Mouse (Mus musculus): ENCODE measurements at regions not wholly inside any gene's neighbourhood (a gene's known extent, or its start where the extent isn't known, plus 50 kb on each side); places are given as distances from the start of the nearest gene placed in this dataset.

DNA sequence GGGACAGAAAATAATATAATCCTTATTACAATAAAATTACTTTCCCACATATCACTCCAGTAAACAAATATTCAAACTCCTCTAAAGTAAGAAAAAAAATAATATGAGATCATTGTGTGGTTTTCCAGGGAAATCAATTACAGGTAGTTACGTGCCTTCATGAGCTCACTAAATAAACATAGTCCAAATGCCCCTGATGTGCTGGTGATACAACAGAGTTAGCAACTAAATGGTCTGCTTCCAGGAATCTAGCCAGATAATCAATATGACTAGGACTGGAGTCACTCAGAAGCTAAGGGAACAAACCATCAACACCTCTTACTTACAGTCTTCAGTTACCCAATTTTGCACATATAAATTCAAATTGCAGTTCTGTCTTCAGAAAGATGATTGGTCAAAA lies 267.2 kb downstream of the Basp1 start:
- WGBS = 86% methylated on average over 1 of the region's 1 CpGs
- no peak overlapping the region for H3K4me3 ChIP-seq
- no peak overlapping the region for H3K4me2 ChIP-seq (replicated peaks)
- H3K9ac ChIP-seq = no peak overlapping the region
- H3K36me3 ChIP-seq = no peaks in the 10 kb centered on the region
- peaks cover under 1% of the 10 kb centered on the region; the same call in 1 of the 2 replicates for H3K4me1 ChIP-seq
- H3K9me3 ChIP-seq = no peaks in the 10 kb centered on the region
- no peaks in the 10 kb centered on the region for H3K27me3 ChIP-seq
- no peak overlapping the region for H3K27ac ChIP-seq
- ATAC-seq (ENCODE audit: low FRiP score, low read depth) = no peak

DNA sequence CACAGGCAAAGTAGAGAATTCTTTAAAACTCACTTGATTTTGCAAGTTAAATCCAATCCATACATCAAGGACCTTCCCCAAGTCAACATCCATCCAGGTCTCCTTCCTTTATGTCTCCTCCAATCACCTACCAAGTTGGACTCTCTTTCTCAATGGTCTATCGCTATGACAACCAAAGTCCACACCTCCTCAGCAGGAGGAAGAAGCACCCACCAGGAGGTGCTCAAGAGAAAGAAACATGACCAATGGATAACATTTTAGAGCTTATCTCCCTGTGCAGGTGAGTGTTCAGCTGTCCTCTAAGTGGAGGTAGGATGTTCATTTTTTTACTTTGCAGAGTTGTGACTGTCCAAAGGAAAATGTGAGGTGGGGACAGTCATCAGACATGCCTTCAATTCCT lies 269.3 kb downstream of the Basp1 start:
- H3K27me3 ChIP-seq = no peaks in the 10 kb centered on the region
- no peaks in the 10 kb centered on the region for H3K36me3 ChIP-seq
- no peak overlapping the region for H3K4me2 ChIP-seq (replicated peaks)
- WGBS = 65% methylated on average over 1 of the region's 1 CpGs
- ATAC-seq (ENCODE audit: low FRiP score, low read depth) = no peak
- H3K27ac ChIP-seq = no peak overlapping the region
- H3K4me3 ChIP-seq = no peak overlapping the region
- no peaks in the 10 kb centered on the region for H3K9me3 ChIP-seq
- no peak overlapping the region for H3K9ac ChIP-seq
- H3K4me1 ChIP-seq = peaks cover 6% of the 10 kb centered on the region; the same call in 1 of the 2 replicates

DNA sequence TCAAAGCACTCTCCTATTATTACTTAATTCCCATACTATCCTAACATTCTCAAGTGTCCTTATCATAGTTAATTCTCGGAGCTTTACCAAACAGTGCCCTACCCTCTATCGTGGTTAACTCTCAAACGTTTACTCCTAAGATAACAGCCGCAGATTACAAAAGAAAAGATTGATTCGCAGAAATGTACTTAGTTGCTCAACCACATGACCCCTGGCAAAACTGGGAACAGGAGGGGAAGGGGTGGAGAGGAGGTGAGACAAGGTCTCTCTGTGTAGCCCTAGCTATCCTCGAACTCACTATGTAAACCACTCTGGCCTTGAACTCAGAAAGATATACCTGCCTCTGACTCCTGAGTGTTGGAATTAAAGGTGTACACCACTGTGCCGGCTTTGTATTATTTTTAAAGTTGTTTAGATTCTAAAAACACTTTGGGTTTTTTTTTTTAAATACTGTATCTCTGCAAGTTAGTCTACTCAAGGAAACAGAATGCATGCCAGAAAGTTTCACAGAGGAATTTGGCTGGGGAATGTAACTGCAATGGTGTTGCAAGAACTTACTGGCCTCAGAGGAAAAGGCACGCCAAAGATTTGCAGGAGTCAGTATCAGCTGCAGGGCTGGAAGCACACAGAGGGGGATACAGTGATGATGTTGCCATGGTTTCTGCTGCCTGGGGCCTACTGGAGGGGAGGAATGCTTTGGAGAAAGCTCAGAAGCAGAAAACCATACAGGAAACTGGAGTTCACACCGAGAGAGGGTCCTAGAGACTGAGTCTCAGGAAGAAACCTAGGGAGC lies 273.0 kb downstream of the Basp1 start:
- peak; percentile 94 for ATAC-seq (ENCODE audit: low FRiP score, low read depth)
- Histone ChIP-seq H3K36me3 (no peaks in the 10 kb centered on the region), H3K9me3 (no peaks in the 10 kb centered on the region), H3K4me3 (no peak overlapping the region), H3K4me2 (replicated peaks) (no peak overlapping the region), H3K4me1 (peaks cover 6% of the 10 kb centered on the region; the same call in 1 of the 2 replicates), H3K27ac (no peak overlapping the region), H3K27me3 (no peaks in the 10 kb centered on the region), H3K9ac (no peak overlapping the region)
- 68% methylated on average over 9 of the region's 9 CpGs for WGBS

DNA sequence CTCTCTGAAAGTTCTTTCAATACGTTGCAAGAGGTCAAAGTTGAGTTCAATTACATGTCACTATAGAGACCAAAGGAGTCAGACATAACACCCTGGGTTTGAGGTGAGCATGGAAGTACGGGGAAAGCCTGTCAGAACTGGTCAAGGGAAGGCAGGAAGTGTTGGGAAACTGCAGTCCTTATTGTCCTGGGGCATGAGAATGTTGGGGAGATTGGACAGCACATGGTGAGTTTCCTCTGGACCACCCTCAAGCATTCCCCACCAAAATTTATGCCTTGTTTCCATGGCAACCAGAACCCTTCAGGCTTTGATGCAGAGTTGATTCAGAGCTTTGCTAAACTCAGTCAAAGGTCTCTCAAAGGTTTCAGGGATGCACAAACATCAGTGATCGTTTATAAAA lies 276.5 kb downstream of the Basp1 start:
- Histone ChIP-seq H3K9ac (no peak overlapping the region), H3K4me3 (no peak overlapping the region), H3K9me3 (no peaks in the 10 kb centered on the region), H3K27ac (no peak overlapping the region), H3K27me3 (no peaks in the 10 kb centered on the region), H3K36me3 (no peaks in the 10 kb centered on the region), H3K4me1 (peaks cover 6% of the 10 kb centered on the region; the same call in 1 of the 2 replicates), H3K4me2 (replicated peaks) (no peak overlapping the region)
- 19% methylated on average over 3 of the region's 3 CpGs for WGBS
- ATAC-seq (ENCODE audit: low FRiP score, low read depth) = no peak

DNA sequence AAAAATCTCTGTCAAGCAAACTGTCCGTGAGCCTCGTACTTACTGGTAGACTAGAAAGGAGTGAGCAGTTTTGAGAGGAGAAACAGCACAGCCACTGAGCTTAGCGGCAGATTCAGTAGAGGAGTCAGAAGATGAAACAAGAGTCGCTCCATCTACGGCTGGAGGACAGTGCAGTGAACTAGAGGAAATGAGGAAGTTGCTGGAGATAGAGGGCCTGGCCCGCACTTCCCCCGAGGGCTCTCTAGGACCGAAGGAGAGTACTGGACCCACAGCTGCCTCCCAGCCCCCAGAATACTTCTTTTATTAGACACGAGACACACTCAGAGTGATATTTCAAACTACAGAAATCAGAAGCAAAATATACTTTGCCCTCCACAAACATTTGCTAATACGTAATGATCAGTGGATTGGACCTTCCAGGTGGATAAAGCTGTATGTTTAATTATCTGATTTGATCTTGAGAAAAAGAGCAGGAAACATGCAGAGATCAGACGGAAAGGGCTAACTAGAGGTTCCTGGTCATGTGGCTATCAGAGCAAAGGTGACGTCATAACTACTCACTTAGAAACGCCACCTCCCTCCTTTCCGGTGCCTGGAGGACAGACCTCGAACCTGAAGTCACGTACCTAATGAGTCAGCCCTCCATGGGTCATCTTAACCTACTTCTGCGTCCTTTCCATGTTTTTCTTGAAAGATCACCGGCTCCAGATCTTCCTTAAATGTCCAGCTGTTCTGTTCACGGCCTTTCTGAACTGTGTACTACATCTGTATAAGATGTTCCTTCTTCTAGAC lies 277.9 kb downstream of the Basp1 start:
- Histone ChIP-seq H3K9ac (no peak overlapping the region), H3K36me3 (no peaks in the 10 kb centered on the region), H3K4me1 (no peaks in the 10 kb centered on the region), H3K27ac (no peak overlapping the region), H3K27me3 (no peaks in the 10 kb centered on the region), H3K4me2 (replicated peaks) (no peak overlapping the region), H3K4me3 (no peak overlapping the region), H3K9me3 (no peaks in the 10 kb centered on the region)
- no peak for ATAC-seq (ENCODE audit: low FRiP score, low read depth)
- 78% methylated on average over 19 of the region's 19 CpGs for WGBS

DNA sequence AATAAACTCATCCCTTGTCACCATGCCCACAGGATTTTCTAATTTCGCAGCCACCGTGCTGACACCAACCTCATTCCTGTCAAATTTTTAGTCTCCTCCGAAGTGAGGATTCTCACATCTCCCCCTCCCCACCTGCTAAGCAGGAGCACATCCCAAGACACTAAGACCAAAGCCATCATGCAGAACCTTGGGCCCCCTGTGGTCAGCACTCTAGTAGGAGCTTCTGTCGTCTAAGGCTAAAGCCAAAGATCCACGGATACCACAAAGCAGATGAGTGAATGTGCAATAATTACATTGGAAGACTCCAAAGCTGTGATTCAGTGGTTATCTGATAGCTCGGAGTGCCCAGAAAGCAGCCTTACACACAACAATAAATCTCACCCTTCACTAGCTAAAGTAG lies 283.5 kb downstream of the Basp1 start:
- H3K36me3 ChIP-seq = no peaks in the 10 kb centered on the region
- H3K4me1 ChIP-seq = no peaks in the 10 kb centered on the region
- H3K9me3 ChIP-seq = no peaks in the 10 kb centered on the region

DNA sequence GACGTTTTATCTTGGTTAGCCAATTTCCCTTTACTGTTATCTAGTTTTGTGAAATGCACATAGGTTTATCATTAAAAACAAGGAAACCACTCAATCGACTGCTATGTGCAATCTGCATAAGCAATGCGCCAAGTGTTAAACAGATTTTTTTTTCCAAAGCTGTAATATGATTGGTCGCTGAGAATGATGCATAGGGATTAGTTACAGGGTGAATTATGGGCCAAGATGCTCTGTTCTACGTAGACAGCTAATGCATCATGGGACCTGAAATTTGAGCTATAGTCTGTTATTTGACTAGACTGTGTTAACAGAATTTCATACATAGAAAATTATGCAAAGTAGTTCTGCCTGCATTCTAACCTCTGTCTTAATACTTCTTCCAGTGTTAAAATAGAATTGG lies 284.0 kb downstream of the Basp1 start:
- no peak overlapping the region for H3K27ac ChIP-seq
- WGBS = 88% methylated on average over 5 of the region's 5 CpGs

More for the DNA sequence above, 283.5 kb downstream of the Basp1 start:
- no peak overlapping the region for H3K4me2 ChIP-seq (replicated peaks)
- 85% methylated on average over 6 of the region's 6 CpGs for WGBS
- ATAC-seq (ENCODE audit: low FRiP score, low read depth) = no peak
- H3K9ac ChIP-seq = no peak overlapping the region
- no peak overlapping the region for H3K27ac ChIP-seq
- H3K4me3 ChIP-seq = no peak overlapping the region
- H3K27me3 ChIP-seq = no peaks in the 10 kb centered on the region

DNA sequence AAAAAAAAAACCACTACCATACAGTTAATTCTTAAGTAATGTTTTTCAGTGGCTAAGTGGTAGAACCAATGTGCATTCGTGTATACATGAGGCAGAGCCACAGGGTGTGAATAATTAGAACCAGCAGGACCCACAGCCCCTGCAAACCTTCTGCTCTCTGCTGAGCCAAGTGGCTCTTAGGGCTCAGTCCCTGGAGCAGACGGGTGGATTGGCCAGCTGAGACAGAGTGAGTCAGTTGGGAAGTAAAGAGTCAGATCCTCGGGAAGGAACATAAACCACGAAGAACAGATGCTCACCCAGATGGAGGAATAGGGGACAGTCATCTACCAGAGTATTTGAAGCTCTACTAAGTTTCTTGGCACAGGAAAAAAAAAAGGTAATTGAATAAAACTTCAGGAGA lies 293.1 kb downstream of the Basp1 start:
- Histone ChIP-seq H3K9me3 (no peaks in the 10 kb centered on the region), H3K4me2 (replicated peaks) (no peak overlapping the region), H3K9ac (no peak overlapping the region), H3K27me3 (no peaks in the 10 kb centered on the region), H3K4me1 (no peaks in the 10 kb centered on the region), H3K27ac (no peak overlapping the region), H3K36me3 (no peaks in the 10 kb centered on the region), H3K4me3 (no peak overlapping the region)
- 20% methylated on average over 4 of the region's 4 CpGs for WGBS
- ATAC-seq (ENCODE audit: low FRiP score, low read depth) = no peak

More for the DNA sequence above, 284.0 kb downstream of the Basp1 start:
- no peaks in the 10 kb centered on the region for H3K9me3 ChIP-seq
- H3K9ac ChIP-seq = no peak overlapping the region
- H3K27me3 ChIP-seq = no peaks in the 10 kb centered on the region
- no peak overlapping the region for H3K4me3 ChIP-seq
- H3K36me3 ChIP-seq = no peaks in the 10 kb centered on the region
- H3K4me2 ChIP-seq (replicated peaks) = no peak overlapping the region
- no peak for ATAC-seq (ENCODE audit: low FRiP score, low read depth)
- H3K4me1 ChIP-seq = no peaks in the 10 kb centered on the region

DNA sequence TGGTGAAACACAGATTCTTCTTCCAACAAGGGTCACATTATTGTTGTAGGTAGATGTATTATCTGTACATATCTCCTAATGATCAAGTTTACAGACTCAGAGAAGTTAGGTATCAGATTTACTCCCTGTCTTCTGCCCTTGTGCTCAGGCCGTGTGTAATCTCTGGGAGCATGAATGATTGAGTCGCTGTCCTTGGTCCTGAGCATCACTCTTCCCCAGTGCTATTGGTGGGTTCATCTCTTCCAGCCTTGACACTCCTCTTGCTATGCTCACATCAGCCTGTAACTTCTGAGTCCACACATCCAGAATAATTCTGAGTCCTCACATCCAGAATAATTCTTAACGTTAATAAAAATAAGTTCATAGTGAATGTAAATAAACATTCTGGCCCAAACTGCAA lies 295.6 kb downstream of the Basp1 start:
- no peaks in the 10 kb centered on the region for H3K27me3 ChIP-seq
- H3K27ac ChIP-seq = no peak overlapping the region
- no peak overlapping the region for H3K4me3 ChIP-seq
- no peaks in the 10 kb centered on the region for H3K9me3 ChIP-seq
- no peak overlapping the region for H3K4me2 ChIP-seq (replicated peaks)
- ATAC-seq (ENCODE audit: low FRiP score, low read depth) = no peak
- H3K36me3 ChIP-seq = no peaks in the 10 kb centered on the region
- H3K4me1 ChIP-seq = no peaks in the 10 kb centered on the region
- no peak overlapping the region for H3K9ac ChIP-seq
- WGBS = 38% methylated on average over 3 of the region's 3 CpGs

DNA sequence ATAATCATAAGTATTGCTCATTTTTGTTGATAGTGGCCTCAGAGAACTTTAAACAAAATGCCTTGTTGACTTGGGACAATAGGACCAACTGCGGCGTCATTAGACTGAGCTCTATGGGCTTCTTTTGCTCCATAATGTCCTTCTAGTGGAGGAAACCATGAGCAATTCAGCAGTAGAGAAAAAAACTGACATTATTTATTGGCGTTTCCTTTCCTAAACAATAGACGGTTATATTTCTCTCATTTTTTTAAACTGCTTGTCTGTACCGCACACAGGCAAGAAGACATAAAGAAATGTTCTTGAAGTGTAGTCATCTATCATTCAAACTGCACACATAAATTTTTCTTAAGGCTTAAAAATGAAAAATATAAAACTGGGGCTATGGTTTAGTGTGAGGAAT lies 310.8 kb downstream of the Basp1 start:
- Histone ChIP-seq H3K27ac (no peak overlapping the region), H3K36me3 (no peaks in the 10 kb centered on the region), H3K27me3 (no peaks in the 10 kb centered on the region), H3K4me1 (no peaks in the 10 kb centered on the region), H3K9me3 (no peaks in the 10 kb centered on the region), H3K9ac (no peak overlapping the region), H3K4me3 (no peak overlapping the region), H3K4me2 (replicated peaks) (no peak overlapping the region)
- no peak for ATAC-seq (ENCODE audit: low FRiP score, low read depth)
- 81% methylated on average over 5 of the region's 5 CpGs for WGBS

DNA sequence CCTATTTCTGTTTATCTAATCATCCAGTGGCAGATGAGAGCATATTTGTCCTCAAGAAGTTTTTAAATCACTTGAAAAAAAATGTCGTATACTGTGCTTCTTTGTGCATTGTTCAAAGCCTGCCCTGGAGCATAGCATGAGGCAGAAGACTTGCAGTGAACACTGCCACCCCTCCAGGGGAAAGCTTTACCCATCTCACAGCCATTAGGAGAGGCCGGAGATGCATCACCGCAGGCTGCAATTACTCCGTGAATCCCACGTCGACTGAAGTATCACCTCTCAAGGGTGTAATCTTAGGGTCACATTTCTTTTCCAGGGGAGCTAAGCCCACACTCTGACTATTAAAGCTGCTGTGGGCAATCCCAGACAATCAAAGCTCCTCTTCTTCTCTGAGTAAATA lies 319.8 kb downstream of the Basp1 start:
- no peak for ATAC-seq (ENCODE audit: low FRiP score, low read depth)
- H3K27me3 ChIP-seq = no peaks in the 10 kb centered on the region
- 23% methylated on average over 6 of the region's 6 CpGs for WGBS
- no peaks in the 10 kb centered on the region for H3K9me3 ChIP-seq
- H3K9ac ChIP-seq = no peak overlapping the region
- no peak overlapping the region for H3K27ac ChIP-seq
- no peaks in the 10 kb centered on the region for H3K36me3 ChIP-seq
- H3K4me2 ChIP-seq (replicated peaks) = no peak overlapping the region
- H3K4me1 ChIP-seq = no peaks in the 10 kb centered on the region
- H3K4me3 ChIP-seq = no peak overlapping the region

DNA sequence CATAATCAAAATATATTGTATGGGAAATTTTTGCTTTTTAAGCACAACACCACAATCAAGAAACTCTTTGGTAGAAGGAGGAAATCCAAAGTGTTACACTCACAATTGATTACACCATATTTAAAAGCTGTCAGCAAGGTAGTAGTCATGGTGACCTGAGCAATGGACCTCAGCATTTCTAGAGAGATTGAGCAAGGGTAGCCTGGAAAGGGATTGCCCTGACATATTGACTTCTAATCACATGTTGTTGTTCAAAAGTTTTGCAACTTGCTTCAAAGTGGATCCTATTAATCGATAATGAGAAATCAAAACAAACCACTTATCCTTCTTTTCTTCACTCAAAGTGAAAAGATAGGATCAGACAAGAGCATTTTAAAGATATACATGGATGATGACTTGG lies 343.9 kb downstream of the Basp1 start:
- WGBS = 83% methylated on average over 1 of the region's 1 CpGs
- no peak for ATAC-seq (ENCODE audit: low FRiP score, low read depth)

More for the DNA sequence above, 343.9 kb downstream of the Basp1 start:
- no peaks in the 10 kb centered on the region for H3K4me1 ChIP-seq
- H3K4me3 ChIP-seq = no peak overlapping the region
- H3K27ac ChIP-seq = no peak overlapping the region
- no peaks in the 10 kb centered on the region for H3K36me3 ChIP-seq
- no peak overlapping the region for H3K9ac ChIP-seq
- H3K4me2 ChIP-seq (replicated peaks) = no peak overlapping the region
- H3K27me3 ChIP-seq = no peaks in the 10 kb centered on the region
- H3K9me3 ChIP-seq = no peaks in the 10 kb centered on the region

Measured in limb, embryonic 13.5 days (tissue).